Mouse (Mus musculus) thymus, adult 2 months (tissue): ENCODE data around the gene Gm11559. TPM values are rescaled to one million over a fixed set of nuclear protein-coding genes. Genes with fewer than 3 reads are reported as not detected.
"Not testable (repeated sequence)": the region's sequence is repeated elsewhere in the genome, so short reads cannot be mapped to it uniquely, and the experiment has no call there.

Source experiments
- DNase-seq: peaks from one replicate; pipeline ENCODE4 v3.0.0; 2021
- H3K27ac ChIP-seq: fragments of 200-500 bp; 2 replicates; pipeline ENCODE4 v1.5.1; 2012; ENCODE audit warnings: low read length, control low read depth; ENCODE audit not compliant: control insufficient read depth, insufficient read depth
- H3K27me3 ChIP-seq: fragments of 200-500 bp; 2 replicates; pipeline ENCODE4 v1.6.1; 2012; ENCODE audit warnings: mild to moderate bottlenecking, low read length, moderate library complexity, mixed read lengths; ENCODE audit not compliant: control insufficient read depth, insufficient read depth
- H3K36me3 ChIP-seq: fragments of 200-500 bp; 2 replicates; pipeline ENCODE4 v1.6.1; 2012; ENCODE audit warnings: mild to moderate bottlenecking, low read length, moderate library complexity; ENCODE audit not compliant: control insufficient read depth, insufficient read depth
- H3K4me1 ChIP-seq: fragments of 200-500 bp; replicated peaks from 2 replicates; pipeline ENCODE4 v1.6.1; 2012; ENCODE audit warnings: low read length; ENCODE audit not compliant: control insufficient read depth, insufficient read depth
- H3K4me3 ChIP-seq: fragments of 200-500 bp; 2 replicates; pipeline ENCODE4 v1.5.1; 2012; ENCODE audit warnings: mild to moderate bottlenecking, low read length, control low read depth, moderate library complexity; ENCODE audit not compliant: control insufficient read depth, insufficient read depth
- CTCF ChIP-seq: fragments of 200-500 bp; IDR thresholded peaks from 2 replicates; pipeline ENCODE4 v1.5.1; 2012; ENCODE audit warnings: mild to moderate bottlenecking, control low read depth, low read length, moderate library complexity, borderline replicate concordance; ENCODE audit not compliant: control insufficient read depth, poor library complexity, insufficient read depth; ENCODE audit errors: extremely low read depth
- POLR2A ChIP-seq: fragments of 200-500 bp; IDR thresholded peaks from 2 replicates; pipeline ENCODE4 v1.6.1; 2012; ENCODE audit warnings: mild to moderate bottlenecking, low read length, control low read depth, moderate library complexity; ENCODE audit not compliant: control insufficient read depth, poor library complexity, insufficient read depth; ENCODE audit errors: extremely low read depth
- WGBS: fragments of 180-500 bp; shearing (Covaris S2); methylation state at CpG from one replicate; pipeline ENCODE4 v1.1.7; 2018; 5-methylcytosine and 5-hydroxymethylcytosine counted together
- polyA plus RNA-seq: library from polyadenylated mRNA; depleted of rRNA; stranded (reverse); fragments of >200 nt; gene quantifications from 2 replicates; pipeline ENCODE4 v1.2.3, GENCODE M21; 2012; rRNA removed

Gm11559 gene
- 0.31 TPM in 1 of 2 replicates, not detected in the other for polyA plus RNA-seq

DNA sequence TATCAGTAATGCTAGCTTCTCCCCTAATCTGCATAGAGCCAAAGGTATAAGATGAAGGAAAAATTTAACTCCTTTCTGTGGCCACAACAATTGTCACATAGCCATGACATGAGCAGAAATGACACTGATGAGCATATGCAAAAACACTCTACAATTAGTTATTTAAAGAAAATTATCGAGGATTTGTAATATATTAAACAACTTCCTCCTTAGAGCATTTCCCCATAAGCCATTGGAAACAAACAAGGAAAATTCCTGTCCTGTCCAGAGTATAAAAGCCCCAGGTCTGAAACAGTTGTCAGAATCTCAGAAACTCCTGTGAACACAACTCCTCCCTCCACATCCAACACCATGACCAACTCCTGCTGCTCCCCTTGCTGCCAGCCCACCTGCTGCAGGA lies at the start of gene Gm11559:
Gene Gm11559 (plus strand): TSS at position 301 of the 400 bp plus-strand sequence.
- not testable (repeated sequence) for H3K27ac ChIP-seq, H3K4me1 ChIP-seq, H3K4me3 ChIP-seq, H3K27me3 ChIP-seq, DNase-seq, H3K36me3 ChIP-seq
- 67% methylated on average over 1 of the region's 1 CpGs for WGBS

- not testable (repeated sequence) for DNase-seq, H3K27ac ChIP-seq, H3K4me3 ChIP-seq, H3K36me3 ChIP-seq, H3K4me1 ChIP-seq, H3K27me3 ChIP-seq
- WGBS = 90% methylated on average over 2 of the region's 2 CpGs
Measured at GRCm38 (mm10) chr11:99815566-99815965, 48.7 kb upstream of the Gm11559 start, which contains the start of gene Gm11564. Gene Gm11564, minus strand, starts transcription at chr11:99815666.

DNA sequence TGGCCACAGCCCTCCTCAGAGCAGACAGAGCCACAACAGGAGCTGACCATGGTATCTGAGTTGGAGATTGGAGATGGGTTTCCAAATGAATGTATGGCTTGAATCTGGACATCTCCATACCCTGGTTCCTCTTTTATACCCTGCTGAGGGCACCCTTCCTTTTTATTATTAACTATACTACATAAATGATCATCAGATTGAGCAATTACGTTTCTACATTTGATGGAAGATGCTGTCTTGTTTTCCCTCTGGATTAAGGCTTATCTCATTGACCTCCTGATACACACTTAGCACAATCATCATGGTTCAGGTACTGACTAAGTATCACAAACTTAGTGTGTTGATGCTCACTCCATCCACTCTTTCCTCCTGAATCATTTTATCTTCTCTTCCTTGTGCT lies 26.3 kb upstream of the Gm11559 start, which contains the start of gene 2300003K06Rik:
Gene 2300003K06Rik (minus strand): TSS at position 101 of the 400 bp plus-strand sequence.
- TF ChIP-seq POLR2A (no peak), CTCF (no peak)
- DNase-seq = no peak
- no peaks in the 10 kb centered on the region for H3K27me3 ChIP-seq
- H3K36me3 ChIP-seq = no peaks in the 10 kb centered on the region
- H3K27ac ChIP-seq = no peak within 1 kb of the TSS
- WGBS = 54% methylated on average over 1 of the region's 1 CpGs
- H3K4me1 ChIP-seq = no peaks in the 10 kb centered on the region
- no peak within 1 kb of the TSS for H3K4me3 ChIP-seq

GRCm38 (mm10) chr11:99842185-99842584 lies 22.1 kb upstream of the Gm11559 start:
- Histone ChIP-seq H3K4me1 (no peaks in the 10 kb centered on the region), H3K36me3 (no peaks in the 10 kb centered on the region), H3K27ac (no peak overlapping the region), H3K27me3 (no peaks in the 10 kb centered on the region), H3K4me3 (no peak overlapping the region)
- no peak for TF ChIP-seq POLR2A
- no peak for TF ChIP-seq CTCF
- no peak for DNase-seq
- WGBS = 72% methylated on average over 1 of the region's 1 CpGs

- WGBS = 88% methylated on average over 2 of the region's 2 CpGs
- H3K27ac ChIP-seq = no peak overlapping the region
- H3K27me3 ChIP-seq = no peaks in the 10 kb centered on the region
- TF ChIP-seq POLR2A = no peak
- no peak for TF ChIP-seq CTCF
- DNase-seq = no peak
- H3K4me3 ChIP-seq = no peak overlapping the region
- no peaks in the 10 kb centered on the region for H3K36me3 ChIP-seq
- no peaks in the 10 kb centered on the region for H3K4me1 ChIP-seq
Measured at GRCm38 (mm10) chr11:99846746-99847145, 17.5 kb upstream of the Gm11559 start.

DNA sequence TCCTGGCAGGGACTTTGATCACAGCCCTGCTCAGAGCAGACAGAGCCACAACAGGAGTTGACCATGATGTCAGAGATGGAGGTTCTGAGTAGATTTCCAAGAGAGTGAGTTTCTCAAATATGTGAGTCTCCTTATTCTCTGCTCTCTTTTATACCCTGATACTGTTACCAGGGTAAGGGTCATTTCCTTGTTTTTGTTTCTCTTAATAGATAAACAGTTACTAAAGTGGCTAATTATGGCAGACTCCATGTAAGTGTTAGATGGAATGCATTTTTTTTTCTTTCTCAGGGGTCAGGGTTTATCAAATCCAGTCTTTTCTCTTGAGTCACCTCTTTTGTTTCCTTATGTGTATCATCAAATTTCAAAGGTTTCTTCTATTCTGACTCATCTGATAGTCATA lies 12.8 kb upstream of the Gm11559 start, which contains the start of gene Krtap4-16:
Gene Krtap4-16 (minus strand): TSS at position 101 of the 400 bp plus-strand sequence.
- H3K4me1 ChIP-seq = no peaks in the 10 kb centered on the region
- no peaks in the 10 kb centered on the region for H3K27me3 ChIP-seq
- H3K4me3 ChIP-seq = no peak within 1 kb of the TSS
- H3K36me3 ChIP-seq = no peaks in the 10 kb centered on the region
- H3K27ac ChIP-seq = no peak within 1 kb of the TSS
- no peak for DNase-seq
- TF ChIP-seq CTCF (no peak), POLR2A (no peak)

DNA sequence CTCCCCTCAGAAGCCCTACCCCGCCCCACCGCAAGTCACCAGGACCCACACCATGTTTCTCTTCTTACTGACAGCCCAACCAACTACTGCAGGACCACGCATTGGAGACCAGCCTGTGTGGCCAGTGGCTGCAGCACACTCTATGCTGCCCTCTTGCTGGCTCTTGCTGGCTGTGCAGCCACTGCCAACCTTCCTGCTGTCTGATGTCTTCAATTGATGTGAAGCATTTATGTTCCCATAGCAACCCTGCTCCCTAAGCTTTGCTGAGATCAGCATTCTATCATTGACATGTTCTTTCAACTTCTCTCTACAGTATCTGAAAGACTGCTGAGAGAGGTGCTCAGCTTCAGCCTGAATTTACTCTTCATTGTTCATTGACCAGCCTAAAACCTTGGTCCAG lies 10.2 kb upstream of the Gm11559 start:
- DNase-seq = no peak
- 68% methylated on average over 3 of the region's 3 CpGs for WGBS
- TF ChIP-seq POLR2A (no peak), CTCF (no peak)

More for the DNA sequence above, 10.2 kb upstream of the Gm11559 start:
- H3K27ac ChIP-seq = no peak overlapping the region
- no peak overlapping the region for H3K4me3 ChIP-seq
- H3K36me3 ChIP-seq = no peaks in the 10 kb centered on the region
- H3K4me1 ChIP-seq = no peaks in the 10 kb centered on the region
- H3K27me3 ChIP-seq = no peaks in the 10 kb centered on the region
